Mouse (Mus musculus) ovary, postnatal 10 days (tissue): Measurements from ENCODE around the gene Eef1akmt1.

Source experiments
- DNase-seq: peaks from one replicate; pipeline ENCODE4 v3.0.0; 2022; ENCODE audit warnings: low spot score

The Eef1akmt1 gene

GRCm38 (mm10) chr14:57571155-57572133, at the start of gene Eef1akmt1:
Gene Eef1akmt1 (minus strand): TSS chr14:57571612.
- DNase-seq: peak; percentile 98

- no peak for DNase-seq
These were observed 49.3 kb upstream of the Eef1akmt1 start for GRCm38 (mm10) chr14:57620598-57621236.

- DNase-seq: no peak
These were observed 48.1 kb upstream of the Eef1akmt1 start for GRCm38 (mm10) chr14:57619487-57619886.

- no peak for DNase-seq
These were observed 46.3 kb upstream of the Eef1akmt1 start for GRCm38 (mm10) chr14:57617675-57618074.

GRCm38 (mm10) chr14:57616339-57616965, 45.0 kb upstream of the Eef1akmt1 start:
- no peak for DNase-seq

- no peak for DNase-seq
These were observed 44.4 kb upstream of the Eef1akmt1 start for GRCm38 (mm10) chr14:57615828-57616227.

- no peak for DNase-seq
These were observed 39.6 kb upstream of the Eef1akmt1 start for GRCm38 (mm10) chr14:57611034-57611433.

GRCm38 (mm10) chr14:57609816-57610329, 38.5 kb upstream of the Eef1akmt1 start:
- no peak for DNase-seq

GRCm38 (mm10) chr14:57607500-57607899, 36.1 kb upstream of the Eef1akmt1 start:
- DNase-seq: peak; percentile 80

GRCm38 (mm10) chr14:57606663-57607365, 35.4 kb upstream of the Eef1akmt1 start:
- no peak for DNase-seq

GRCm38 (mm10) chr14:57593279-57593678, 21.9 kb upstream of the Eef1akmt1 start:
- no peak for DNase-seq

GRCm38 (mm10) chr14:57591830-57592229, 20.4 kb upstream of the Eef1akmt1 start:
- no peak for DNase-seq

- DNase-seq: no peak
These were observed 5.1 kb upstream of the Eef1akmt1 start for GRCm38 (mm10) chr14:57576364-57577060.

- DNase-seq: no peak
These were observed 3.6 kb upstream of the Eef1akmt1 start for GRCm38 (mm10) chr14:57574792-57575587.

- DNase-seq: no peak
These were observed 5.8 kb downstream of the Eef1akmt1 start for GRCm38 (mm10) chr14:57565626-57566025.

- DNase-seq: no peak
These were observed 14.5 kb downstream of the Eef1akmt1 start for GRCm38 (mm10) chr14:57556922-57557321.

GRCm38 (mm10) chr14:57555471-57556070, 15.8 kb downstream of the Eef1akmt1 start:
- DNase-seq: no peak

- DNase-seq: no peak
These were observed 17.0 kb downstream of the Eef1akmt1 start for GRCm38 (mm10) chr14:57554434-57554833.

- no peak for DNase-seq
These were observed 18.5 kb downstream of the Eef1akmt1 start for GRCm38 (mm10) chr14:57552945-57553344.

- no peak for DNase-seq
These were observed 24.4 kb downstream of the Eef1akmt1 start for GRCm38 (mm10) chr14:57547062-57547461.
